Mouse (Mus musculus): Measurements from ENCODE around the gene Manba.

The Manba gene

GRCm38 (mm10) chr3:135529670-135530069, 44.3 kb downstream of the Manba start:
- no peak for DNase-seq (ENCODE audit: low read depth, low spot score)

- DNase-seq (ENCODE audit: low read depth, low spot score): no peak
These were observed 46.4 kb downstream of the Manba start for GRCm38 (mm10) chr3:135531762-135532161.

GRCm38 (mm10) chr3:135534103-135534502, 48.7 kb downstream of the Manba start:
- DNase-seq (ENCODE audit: low read depth, low spot score): no peak

GRCm38 (mm10) chr3:135546212-135546923, 61.0 kb downstream of the Manba start:
- no peak for DNase-seq (ENCODE audit: low read depth, low spot score)

GRCm38 (mm10) chr3:135547298-135547697, 61.9 kb downstream of the Manba start:
- DNase-seq (ENCODE audit: low read depth, low spot score): no peak

- no peak for DNase-seq (ENCODE audit: low read depth, low spot score)
These were observed 67.5 kb downstream of the Manba start for GRCm38 (mm10) chr3:135552874-135553273.

- DNase-seq (ENCODE audit: low read depth, low spot score): no peak
These were observed 69.8 kb downstream of the Manba start for GRCm38 (mm10) chr3:135555192-135555591.

- DNase-seq (ENCODE audit: low read depth, low spot score): no peak
These were observed 70.7 kb downstream of the Manba start for GRCm38 (mm10) chr3:135556052-135556587.

- no peak for DNase-seq (ENCODE audit: low read depth, low spot score)
These were observed 71.6 kb downstream of the Manba start for GRCm38 (mm10) chr3:135556851-135557662.

GRCm38 (mm10) chr3:135562036-135562435, 76.6 kb downstream of the Manba start:
- DNase-seq (ENCODE audit: low read depth, low spot score): no peak

GRCm38 (mm10) chr3:135563163-135563689, 77.8 kb downstream of the Manba start:
- no peak for DNase-seq (ENCODE audit: low read depth, low spot score)

- no peak for DNase-seq (ENCODE audit: low read depth, low spot score)
These were observed 79.3 kb downstream of the Manba start for GRCm38 (mm10) chr3:135564706-135565105.

- no peak for DNase-seq (ENCODE audit: low read depth, low spot score)
These were observed 79.9 kb downstream of the Manba start for GRCm38 (mm10) chr3:135565306-135565705.

- no peak for DNase-seq (ENCODE audit: low read depth, low spot score)
These were observed 82.5 kb downstream of the Manba start for GRCm38 (mm10) chr3:135567888-135568287.

GRCm38 (mm10) chr3:135568633-135569032, 83.2 kb downstream of the Manba start:
- DNase-seq (ENCODE audit: low read depth, low spot score): no peak

- no peak for DNase-seq (ENCODE audit: low read depth, low spot score)
These were observed 86.1 kb downstream of the Manba start for GRCm38 (mm10) chr3:135571540-135571939.

- DNase-seq (ENCODE audit: low read depth, low spot score): no peak
These were observed 87.6 kb downstream of the Manba start for GRCm38 (mm10) chr3:135573051-135573450.

- DNase-seq (ENCODE audit: low read depth, low spot score): no peak
These were observed 89.7 kb downstream of the Manba start for GRCm38 (mm10) chr3:135575126-135575525.

- no peak for DNase-seq (ENCODE audit: low read depth, low spot score)
These were observed 93.3 kb downstream of the Manba start for GRCm38 (mm10) chr3:135578588-135579140.

GRCm38 (mm10) chr3:135579179-135579578, 93.8 kb downstream of the Manba start:
- no peak for DNase-seq (ENCODE audit: low read depth, low spot score)

- DNase-seq (ENCODE audit: low read depth, low spot score): no peak
These were observed 95.2 kb downstream of the Manba start for GRCm38 (mm10) chr3:135580439-135581275.

Measured in retina, postnatal 7 days (tissue).